ENCODE assay signal across 23 mouse cellular contexts in the genomic region with DNA sequence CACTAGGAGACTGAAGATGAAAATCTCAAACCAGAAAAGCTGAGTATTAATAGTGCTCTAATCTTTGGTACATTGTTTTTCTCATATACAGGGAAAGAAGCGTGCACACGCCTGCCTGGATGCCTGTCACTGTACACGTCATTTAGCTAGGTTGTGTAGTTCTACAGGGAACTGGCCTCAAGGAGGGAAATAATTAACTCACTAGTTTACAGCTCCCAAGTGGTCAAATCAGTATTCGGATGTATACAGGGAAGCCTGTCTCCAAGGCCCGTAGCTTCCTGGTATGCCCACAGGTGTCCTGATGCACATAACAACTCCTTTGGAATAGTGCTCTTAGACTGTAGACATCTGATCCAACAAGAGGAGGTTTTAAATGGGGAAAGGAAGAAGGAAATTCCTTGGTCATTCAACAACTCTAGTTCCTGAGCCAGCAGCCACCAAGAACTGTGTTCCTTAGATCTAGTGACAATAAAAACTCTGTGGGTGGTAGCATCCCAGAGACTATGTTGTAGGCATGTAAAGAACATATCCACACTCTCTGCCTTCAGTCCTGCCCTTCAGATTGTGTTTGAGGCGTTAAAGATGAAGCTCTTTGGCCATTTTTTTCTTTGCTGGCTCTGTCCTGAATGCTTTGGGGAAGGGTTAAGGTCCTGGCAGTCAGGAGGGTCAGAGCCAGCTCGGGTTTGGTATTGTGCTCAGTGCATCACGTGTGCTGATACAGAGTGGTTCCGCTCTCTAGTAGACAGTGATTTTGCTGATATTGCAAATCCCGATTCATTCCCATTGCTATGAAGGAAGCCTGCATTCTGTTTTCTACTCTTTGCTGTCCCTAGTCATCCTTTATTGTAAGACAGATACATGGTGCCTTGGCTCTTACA.
DNase-seq lines count a peak whose midpoint lies in the region; ATAC-seq and TF ChIP-seq lines count a peak whose summit lies in the region.
"Had no signal": no experiment of that assay in that cellular context is flagged by ENCODE, and none has a peak within 500 bp of the region (broad histone marks: within the 10 kb centered on the region; RNA-seq: fewer than 3 reads in every experiment).

No protein-coding gene starts in this region.

- WGBS in neural tube, embryonic 14.5 days = 65% methylated on average over 10 of the region's 10 CpGs
- 62% methylated on average over 10 of the region's 10 CpGs for WGBS in neural tube, embryonic 15.5 days
- 62% methylated on average over 10 of the region's 10 CpGs for WGBS in intestine, postnatal 0 days

- peak; percentile 52 for DNase-seq in kidney, adult 9 months
- no peak for DNase-seq in kidney, adult 11 months
- DNase-seq in T-cell, adult 2 months (ENCODE audit: low spot score) = no peak
- DNase-seq in right cerebral cortex, postnatal 14 days = no peak
- DNase-seq: adrenal gland, postnatal 25 days; cerebellum, adult 8-10 months; cerebellum, postnatal 36 days; forebrain, postnatal 0 days; heart, postnatal 4 days; kidney, adult 8-10 months; lung, postnatal 36 days; spleen, adult 18-20 months; thymus, postnatal 14 days had no signal

- H3K36me3 ChIP-seq in neural tube, embryonic 14.5 days (ENCODE audit: control insufficient read depth, insufficient read depth, low read length) = no peaks in the 10 kb centered on the region
- H3K36me3 ChIP-seq in neural tube, embryonic 15.5 days = no peaks in the 10 kb centered on the region
- H3K36me3 ChIP-seq in intestine, postnatal 0 days (ENCODE audit: control insufficient read depth, insufficient read depth) = no peaks in the 10 kb centered on the region
- H3K36me3 ChIP-seq: heart, embryonic 15.5 days; hindbrain, embryonic 15.5 days; lung, embryonic 15.5 days; midbrain, embryonic 15.5 days had no signal

- ATAC-seq in neural tube, embryonic 14.5 days (ENCODE audit: low read depth) = peak; percentile 44; the same call in 1 of the 2 replicates
- ATAC-seq in neural tube, embryonic 15.5 days (ENCODE audit: low FRiP score) = no peak
- peak; percentile 91 for ATAC-seq in intestine, postnatal 0 days
- ATAC-seq: forebrain, postnatal 0 days; midbrain, embryonic 15.5 days had no signal

- no peak overlapping the region for H3K9ac ChIP-seq in neural tube, embryonic 14.5 days (replicated peaks; ENCODE audit: low read depth, low read length)
- H3K9ac ChIP-seq in neural tube, embryonic 15.5 days (replicated peaks) = no peak overlapping the region
- no peak overlapping the region for H3K9ac ChIP-seq in intestine, postnatal 0 days (ENCODE audit: low read depth, low read length)
- H3K9ac ChIP-seq: forebrain, postnatal 0 days; heart, embryonic 15.5 days; hindbrain, embryonic 15.5 days; liver, embryonic 14.5 days; lung, embryonic 15.5 days; midbrain, embryonic 15.5 days had no signal

- no peaks in the 10 kb centered on the region for H3K27me3 ChIP-seq in neural tube, embryonic 14.5 days (ENCODE audit: control insufficient read depth, insufficient read depth, low read length)
- no peaks in the 10 kb centered on the region for H3K27me3 ChIP-seq in neural tube, embryonic 15.5 days (replicated peaks)
- no peaks in the 10 kb centered on the region for H3K27me3 ChIP-seq in intestine, postnatal 0 days (replicated peaks; ENCODE audit: control insufficient read depth, insufficient read depth, low read length)
- H3K27me3 ChIP-seq: heart, embryonic 15.5 days; hindbrain, embryonic 15.5 days; lung, embryonic 15.5 days; megakaryocyte, embryonic 14.5 days; midbrain, embryonic 15.5 days had no signal

- no peak overlapping the region for H3K4me2 ChIP-seq in neural tube, embryonic 14.5 days (ENCODE audit: low read depth, low read length)
- H3K4me2 ChIP-seq in neural tube, embryonic 15.5 days = no peak overlapping the region
- H3K4me2 ChIP-seq in intestine, postnatal 0 days (replicated peaks; ENCODE audit: low read depth) = no peak overlapping the region
- H3K4me2 ChIP-seq: heart, embryonic 15.5 days; hindbrain, embryonic 15.5 days; lung, embryonic 15.5 days; midbrain, embryonic 15.5 days had no signal

- peak; percentile 27 for TF ChIP-seq CTCF in intestine, postnatal 0 days (IDR thresholded peaks at IDR 0.05; ENCODE audit: low read depth)

- H3K27ac ChIP-seq in neural tube, embryonic 14.5 days (ENCODE audit: low read depth, low read length) = no peak overlapping the region
- no peak overlapping the region for H3K27ac ChIP-seq in neural tube, embryonic 15.5 days (replicated peaks)
- H3K27ac ChIP-seq in intestine, postnatal 0 days (ENCODE audit: low read depth, low read length) = peak overlapping the region; percentile 69; the same call in 1 of the 2 replicates
- H3K27ac ChIP-seq: heart, embryonic 15.5 days; hindbrain, embryonic 15.5 days; left cerebral cortex, adult 2 months; liver, embryonic 14.5 days; lung, embryonic 15.5 days; midbrain, embryonic 15.5 days had no signal

- no peaks in the 10 kb centered on the region for H3K4me1 ChIP-seq in neural tube, embryonic 14.5 days (ENCODE audit: control insufficient read depth, insufficient read depth, low read length)
- peaks cover 15% of the 10 kb centered on the region; the same call in 1 of the 2 replicates for H3K4me1 ChIP-seq in neural tube, embryonic 15.5 days
- H3K4me1 ChIP-seq in intestine, postnatal 0 days (replicated peaks; ENCODE audit: control insufficient read depth, insufficient read depth, low read length) = peaks cover under 1% of the 10 kb centered on the region
- H3K4me1 ChIP-seq: lung, embryonic 15.5 days; midbrain, embryonic 15.5 days had no signal

- H3K4me3 ChIP-seq in neural tube, embryonic 14.5 days (ENCODE audit: low read depth, low read length) = no peak overlapping the region
- no peak overlapping the region for H3K4me3 ChIP-seq in neural tube, embryonic 15.5 days (replicated peaks)
- H3K4me3 ChIP-seq in intestine, postnatal 0 days (ENCODE audit: low read depth, low read length) = no peak overlapping the region
- H3K4me3 ChIP-seq: heart, embryonic 15.5 days; hindbrain, embryonic 15.5 days; left cerebral cortex, adult 2 months; lung, embryonic 15.5 days; megakaryocyte, embryonic 14.5 days; midbrain, embryonic 15.5 days had no signal

- no peaks in the 10 kb centered on the region for H3K9me3 ChIP-seq in neural tube, embryonic 14.5 days (ENCODE audit: control insufficient read depth, low read length)
- H3K9me3 ChIP-seq in neural tube, embryonic 15.5 days (replicated peaks) = no peaks in the 10 kb centered on the region
- no peaks in the 10 kb centered on the region for H3K9me3 ChIP-seq in intestine, postnatal 0 days (ENCODE audit: control insufficient read depth)
- H3K9me3 ChIP-seq: heart, embryonic 15.5 days; hindbrain, embryonic 15.5 days; lung, embryonic 15.5 days; megakaryocyte, embryonic 14.5 days; midbrain, embryonic 15.5 days had no signal
